Mouse (Mus musculus): Measurements from ENCODE around the gene Cyb561. TPM values are rescaled to one million over a fixed set of nuclear protein-coding genes. Genes with fewer than 3 reads are reported as not detected.

The Cyb561 gene
- 26.5 and 28.3 TPM in 2 replicates for polyA plus RNA-seq (2014; fragmentation: Nextera tagmentation; extraction: Ambion mirVana)

- ATAC-seq (ENCODE audit: insufficient read depth), result no peak
- no peak within 1 kb of the TSS for H3K9ac ChIP-seq
- no peak for TF ChIP-seq CTCF (IDR thresholded peaks at IDR 0.05; ENCODE audit: low read depth)
Observed at GRCm38 (mm10) chr11:105952911-105953386, at the start of gene Cyb561. Cyb561 (minus strand) TSS chr11:105953336.

GRCm38 (mm10) chr11:106001718-106002117 lies 48.6 kb upstream of the Cyb561 start:
- H3K27ac ChIP-seq (ENCODE audit: low read depth), result no peak overlapping the region
- no peaks in the 10 kb centered on the region for H3K4me1 ChIP-seq (ENCODE audit: insufficient read depth)
- no peaks in the 10 kb centered on the region for H3K9me3 ChIP-seq (ENCODE audit: low read depth, low read length)
- peak; percentile 61 for TF ChIP-seq CTCF (IDR thresholded peaks at IDR 0.05; ENCODE audit: low read depth)
- 39% methylated on average over 4 of the region's 4 CpGs for WGBS
- no peaks in the 10 kb centered on the region for H3K27me3 ChIP-seq (ENCODE audit: insufficient read depth, low read length)
- no peaks in the 10 kb centered on the region for H3K36me3 ChIP-seq (ENCODE audit: insufficient read depth)
- no peak overlapping the region for H3K9ac ChIP-seq
- DNase-seq (peak; percentile 73), ATAC-seq (ENCODE audit: insufficient read depth) (no peak)
- no peak overlapping the region for H3K4me3 ChIP-seq (ENCODE audit: low read depth, low read length)
- no peak overlapping the region for H3K4me2 ChIP-seq

More at GRCm38 (mm10) chr11:105952911-105953386, at the start of gene Cyb561:
- Histone ChIP-seq H3K36me3 (ENCODE audit: insufficient read depth) (no peaks in the 10 kb centered on the region), H3K4me1 (ENCODE audit: insufficient read depth) (no peaks in the 10 kb centered on the region), H3K4me2 (no peak within 1 kb of the TSS), H3K27me3 (ENCODE audit: insufficient read depth, low read length) (no peaks in the 10 kb centered on the region), H3K4me3 (ENCODE audit: low read depth, low read length) (no peak within 1 kb of the TSS), H3K27ac (ENCODE audit: low read depth) (no peak within 1 kb of the TSS), H3K9me3 (ENCODE audit: low read depth, low read length) (no peaks in the 10 kb centered on the region)
- WGBS, result 68% methylated on average over 12 of the region's 12 CpGs
- no peak for DNase-seq

GRCm38 (mm10) chr11:106000062-106000461 lies 46.9 kb upstream of the Cyb561 start:
- Histone ChIP-seq H3K9ac (no peak overlapping the region), H3K36me3 (ENCODE audit: insufficient read depth) (no peaks in the 10 kb centered on the region), H3K27ac (ENCODE audit: low read depth) (no peak overlapping the region), H3K4me1 (ENCODE audit: insufficient read depth) (no peaks in the 10 kb centered on the region), H3K27me3 (ENCODE audit: insufficient read depth, low read length) (no peaks in the 10 kb centered on the region), H3K4me3 (ENCODE audit: low read depth, low read length) (no peak overlapping the region), H3K9me3 (ENCODE audit: low read depth, low read length) (no peaks in the 10 kb centered on the region), H3K4me2 (no peak overlapping the region)
- WGBS, result 93% methylated on average over 6 of the region's 6 CpGs
- DNase-seq (no peak), ATAC-seq (ENCODE audit: insufficient read depth) (no peak)
- TF ChIP-seq CTCF (IDR thresholded peaks at IDR 0.05; ENCODE audit: low read depth), result no peak

- TF ChIP-seq CTCF (IDR thresholded peaks at IDR 0.05; ENCODE audit: low read depth), result no peak
- Histone ChIP-seq H3K4me2 (no peak within 1 kb of the TSS), H3K9ac (no peak within 1 kb of the TSS), H3K27me3 (ENCODE audit: insufficient read depth, low read length) (no peaks in the 10 kb centered on the region), H3K27ac (ENCODE audit: low read depth) (no peak within 1 kb of the TSS), H3K9me3 (ENCODE audit: low read depth, low read length) (no peaks in the 10 kb centered on the region), H3K4me1 (ENCODE audit: insufficient read depth) (no peaks in the 10 kb centered on the region), H3K36me3 (ENCODE audit: insufficient read depth) (no peaks in the 10 kb centered on the region), H3K4me3 (ENCODE audit: low read depth, low read length) (no peak within 1 kb of the TSS)
- DNase-seq (no peak), ATAC-seq (ENCODE audit: insufficient read depth) (no peak)
- WGBS, result 95% methylated on average over 3 of the region's 3 CpGs
Observed at GRCm38 (mm10) chr11:105994375-105994774, 41.2 kb upstream of the Cyb561 start, which contains the start of gene Ace3. Ace3 (plus strand) TSS chr11:105994675.

GRCm38 (mm10) chr11:105990231-105990630 lies 37.1 kb upstream of the Cyb561 start:
- no peak for TF ChIP-seq CTCF (IDR thresholded peaks at IDR 0.05; ENCODE audit: low read depth)
- ATAC-seq (ENCODE audit: insufficient read depth), result no peak
- peak; percentile 24 for DNase-seq
- Histone ChIP-seq H3K4me2 (no peak overlapping the region), H3K27me3 (ENCODE audit: insufficient read depth, low read length) (no peaks in the 10 kb centered on the region), H3K4me3 (ENCODE audit: low read depth, low read length) (no peak overlapping the region), H3K27ac (ENCODE audit: low read depth) (no peak overlapping the region), H3K9me3 (ENCODE audit: low read depth, low read length) (no peaks in the 10 kb centered on the region), H3K4me1 (ENCODE audit: insufficient read depth) (no peaks in the 10 kb centered on the region), H3K36me3 (ENCODE audit: insufficient read depth) (no peaks in the 10 kb centered on the region), H3K9ac (no peak overlapping the region)
- WGBS, result 44% methylated on average over 2 of the region's 2 CpGs

- H3K4me3 ChIP-seq (ENCODE audit: low read depth, low read length), result no peak overlapping the region
- H3K27me3 ChIP-seq (ENCODE audit: insufficient read depth, low read length), result no peaks in the 10 kb centered on the region
- no peaks in the 10 kb centered on the region for H3K9me3 ChIP-seq (ENCODE audit: low read depth, low read length)
- TF ChIP-seq CTCF (IDR thresholded peaks at IDR 0.05; ENCODE audit: low read depth), result no peak
- no peak overlapping the region for H3K27ac ChIP-seq (ENCODE audit: low read depth)
- H3K4me1 ChIP-seq (ENCODE audit: insufficient read depth), result no peaks in the 10 kb centered on the region
- H3K9ac ChIP-seq, result no peak overlapping the region
- ATAC-seq (ENCODE audit: insufficient read depth) (no peak), DNase-seq (no peak)
- 66% methylated on average over 6 of the region's 6 CpGs for WGBS
- H3K4me2 ChIP-seq, result no peak overlapping the region
- H3K36me3 ChIP-seq (ENCODE audit: insufficient read depth), result no peaks in the 10 kb centered on the region
Observed at GRCm38 (mm10) chr11:105989446-105989845, 36.3 kb upstream of the Cyb561 start.

- TF ChIP-seq CTCF (IDR thresholded peaks at IDR 0.05; ENCODE audit: low read depth), result no peak
- no peak overlapping the region for H3K4me3 ChIP-seq (ENCODE audit: low read depth, low read length)
- H3K27ac ChIP-seq (ENCODE audit: low read depth), result no peak overlapping the region
- DNase-seq, result no peak
- no peak for ATAC-seq (ENCODE audit: insufficient read depth)
- no peak overlapping the region for H3K4me2 ChIP-seq
- H3K4me1 ChIP-seq (ENCODE audit: insufficient read depth), result no peaks in the 10 kb centered on the region
- H3K36me3 ChIP-seq (ENCODE audit: insufficient read depth), result no peaks in the 10 kb centered on the region
- 49% methylated on average over 6 of the region's 6 CpGs for WGBS
- no peaks in the 10 kb centered on the region for H3K9me3 ChIP-seq (ENCODE audit: low read depth, low read length)
- H3K27me3 ChIP-seq (ENCODE audit: insufficient read depth, low read length), result no peaks in the 10 kb centered on the region
- no peak overlapping the region for H3K9ac ChIP-seq
Observed at GRCm38 (mm10) chr11:105987446-105987845, 34.3 kb upstream of the Cyb561 start.

Measured in lung, embryonic 14.5 days (tissue).